Mouse (Mus musculus): ENCODE results near the gene Dpf2. TPM values are rescaled to one million over a fixed set of nuclear protein-coding genes. Genes with fewer than 3 reads are reported as not detected.
A peak's percentile ranks its signal among the peaks of the same experiment; 100 is the strongest.

Dpf2 gene
- total RNA-seq, 2 experiments from 2014 or later = 108 to 126 TPM

GRCm38 (mm10) chr19:5937095-5937835 lies 24.5 kb upstream of the Dpf2 start:
- ATAC-seq (replicated peaks; ENCODE audit: poor library complexity, severe bottlenecking) = no peak

DNA sequence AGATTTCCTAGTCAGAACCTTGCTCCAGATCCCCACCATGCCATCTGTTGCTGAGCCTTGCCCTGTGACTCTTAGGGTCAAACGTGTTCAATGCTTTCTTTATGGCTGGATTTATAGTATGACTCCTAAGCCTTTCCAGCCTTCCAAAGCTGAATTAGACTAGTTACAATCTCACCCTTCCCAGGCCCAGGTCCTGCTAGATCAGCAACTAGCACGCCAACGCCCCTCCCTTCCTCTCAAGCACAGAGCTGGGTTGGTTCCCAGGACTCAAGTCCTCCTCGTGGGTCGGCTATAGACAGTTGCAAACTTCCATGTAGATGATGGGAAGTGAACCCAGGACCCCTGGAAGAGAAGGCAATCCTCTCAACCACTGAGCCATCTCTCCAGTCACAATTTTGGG lies 22.9 kb upstream of the Dpf2 start:
- no peak for ATAC-seq (replicated peaks; ENCODE audit: poor library complexity, severe bottlenecking)

DNA sequence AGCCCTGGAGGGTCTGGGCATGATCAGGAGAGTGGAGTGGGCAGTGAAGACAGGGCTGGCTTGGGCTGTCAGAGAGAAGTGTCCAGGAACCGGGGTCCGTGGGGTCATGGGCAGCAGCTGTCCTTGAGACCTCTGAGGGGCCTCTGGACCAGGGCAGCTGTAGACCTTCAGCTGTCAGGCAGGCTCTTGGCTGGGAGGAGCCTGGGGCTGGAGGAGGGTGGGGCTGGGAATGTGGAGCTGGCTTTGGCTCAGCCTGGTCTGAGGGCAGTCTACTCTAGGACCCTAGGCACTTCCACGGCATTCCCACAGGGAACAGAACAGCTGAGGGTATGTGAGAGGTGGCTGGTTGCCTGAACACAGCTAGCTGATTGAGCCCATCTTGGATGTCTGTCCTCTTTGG lies 22.5 kb upstream of the Dpf2 start:
- ATAC-seq (replicated peaks; ENCODE audit: poor library complexity, severe bottlenecking) = no peak

GRCm38 (mm10) chr19:5929634-5930596 lies 17.1 kb upstream of the Dpf2 start:
- ATAC-seq (replicated peaks; ENCODE audit: poor library complexity, severe bottlenecking) = peak; percentile 69

GRCm38 (mm10) chr19:5928546-5928945 lies 15.7 kb upstream of the Dpf2 start:
- no peak for ATAC-seq (replicated peaks; ENCODE audit: poor library complexity, severe bottlenecking)

DNA sequence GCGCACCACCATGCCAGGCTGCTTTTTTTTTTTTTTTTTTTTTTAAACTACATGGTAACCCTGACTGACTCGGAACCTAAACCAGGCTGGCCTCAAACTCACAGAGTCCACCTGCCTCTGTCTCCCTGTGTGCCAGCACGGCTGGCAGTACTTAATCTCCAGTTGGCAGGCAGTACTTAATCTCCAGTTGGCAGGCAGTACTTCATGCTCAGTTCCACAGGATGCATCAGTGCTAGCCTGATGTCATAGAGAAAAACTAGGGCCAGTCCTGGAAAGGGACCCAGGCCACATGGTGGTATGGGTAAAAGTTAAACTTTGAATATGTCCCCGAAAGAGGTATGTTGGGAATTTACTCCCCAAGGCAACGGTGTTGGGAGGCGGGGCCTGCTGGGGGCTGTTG lies 15.3 kb upstream of the Dpf2 start:
- no peak for ATAC-seq (replicated peaks; ENCODE audit: poor library complexity, severe bottlenecking)

GRCm38 (mm10) chr19:5927532-5927931 lies 14.7 kb upstream of the Dpf2 start:
- no peak for ATAC-seq (replicated peaks; ENCODE audit: poor library complexity, severe bottlenecking)

GRCm38 (mm10) chr19:5927026-5927425 lies 14.2 kb upstream of the Dpf2 start:
- no peak for ATAC-seq (replicated peaks; ENCODE audit: poor library complexity, severe bottlenecking)

DNA sequence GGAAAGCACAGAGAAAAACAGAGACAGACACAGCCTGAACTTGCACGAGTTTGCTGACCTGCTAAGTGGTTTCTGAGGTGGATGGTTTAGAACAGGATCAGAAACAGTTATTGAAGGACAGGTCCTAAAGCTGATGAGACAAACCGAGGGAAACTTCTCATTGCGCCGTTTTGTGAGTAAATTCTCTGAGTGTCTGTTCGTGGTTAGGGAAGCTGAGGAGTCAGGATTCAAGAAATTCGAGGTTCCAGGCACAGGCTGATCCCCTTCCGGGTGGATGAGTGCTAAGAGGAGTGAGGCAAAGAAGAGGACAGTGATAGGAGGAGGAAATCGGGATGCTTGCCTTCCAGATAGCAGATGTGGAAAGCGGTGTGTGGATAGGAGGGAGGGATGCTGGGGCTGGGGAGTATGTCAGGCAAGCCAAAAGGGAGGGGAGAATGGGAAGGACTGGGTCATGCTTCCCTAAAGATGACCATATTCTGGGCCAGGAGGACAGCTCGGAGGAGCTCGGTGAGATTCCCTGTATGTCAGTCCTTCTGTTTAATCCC lies 12.6 kb upstream of the Dpf2 start:
- ATAC-seq (replicated peaks; ENCODE audit: poor library complexity, severe bottlenecking) = no peak

DNA sequence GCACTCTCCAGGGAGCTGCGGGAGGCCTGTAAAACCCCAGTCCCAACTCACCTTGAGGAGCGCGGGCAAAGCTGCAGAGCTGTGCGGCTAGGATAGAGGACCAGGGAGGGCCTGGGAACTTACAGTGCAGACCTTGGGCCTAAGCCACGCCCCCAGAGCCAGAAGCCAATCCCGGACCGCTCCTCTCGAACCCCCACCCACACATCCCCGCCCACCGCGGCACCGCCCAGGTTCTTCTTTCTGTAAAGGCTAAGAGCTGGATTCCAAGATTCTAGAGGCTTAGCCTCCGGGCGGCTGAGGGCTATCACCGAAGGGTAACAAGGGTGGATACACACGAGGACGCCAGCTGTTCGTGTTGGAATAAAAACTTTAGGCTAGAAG lies 11.9 kb upstream of the Dpf2 start, which contains the start of gene Cdc42ep2:
Gene Cdc42ep2, minus strand, starts transcription at position 104 of the 381 bp plus-strand sequence.
- peak; percentile 88 for ATAC-seq (replicated peaks; ENCODE audit: poor library complexity, severe bottlenecking)

GRCm38 (mm10) chr19:5923990-5924712 lies 11.3 kb upstream of the Dpf2 start:
- ATAC-seq (replicated peaks; ENCODE audit: poor library complexity, severe bottlenecking) = peak; percentile 84

- ATAC-seq (replicated peaks; ENCODE audit: poor library complexity, severe bottlenecking) = no peak
These were observed 10.2 kb upstream of the Dpf2 start for GRCm38 (mm10) chr19:5922963-5923362.

DNA sequence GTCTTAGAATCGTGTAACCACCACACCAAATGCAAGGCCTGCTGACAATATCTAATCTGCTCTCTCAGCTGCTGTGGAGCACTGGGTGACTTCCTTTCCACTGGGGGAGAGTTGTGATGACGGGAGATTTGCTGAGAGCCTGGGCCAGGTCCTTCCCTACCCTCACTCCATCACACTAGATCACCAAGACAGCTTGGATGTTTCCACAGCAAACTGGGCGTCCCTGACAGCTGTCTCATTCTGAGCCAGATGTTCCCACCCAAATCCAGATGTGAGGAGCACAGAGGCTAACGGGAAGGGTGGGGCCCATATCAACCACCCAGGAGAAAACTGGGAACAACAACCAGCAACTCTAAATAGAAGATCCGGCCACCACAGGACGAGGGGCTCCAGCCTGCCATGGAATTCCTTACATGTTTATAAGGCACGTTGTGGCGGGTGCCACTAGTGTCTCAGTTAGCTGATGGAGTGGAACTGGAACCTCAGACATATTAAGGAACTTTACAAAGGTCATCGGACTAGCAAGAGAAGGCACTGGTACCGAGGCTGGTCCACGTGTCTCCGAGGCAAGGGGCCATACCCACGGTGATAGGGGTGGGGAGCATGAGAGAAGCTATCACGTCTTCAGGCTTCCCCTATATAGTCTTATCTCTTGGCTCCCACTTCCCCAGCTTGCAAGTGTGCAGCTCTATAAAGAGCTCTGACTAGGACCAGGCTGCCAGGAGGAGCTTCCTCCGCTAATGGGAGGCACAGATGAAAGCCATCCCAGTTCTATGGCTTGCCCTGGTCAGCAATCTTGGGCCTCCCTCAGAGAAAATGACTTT lies 9.5 kb upstream of the Dpf2 start:
- no peak for ATAC-seq (replicated peaks; ENCODE audit: poor library complexity, severe bottlenecking)

GRCm38 (mm10) chr19:5921715-5922114 lies 8.9 kb upstream of the Dpf2 start:
- ATAC-seq (replicated peaks; ENCODE audit: poor library complexity, severe bottlenecking) = no peak

- peak; percentile 90 for ATAC-seq (replicated peaks; ENCODE audit: poor library complexity, severe bottlenecking)
These were observed 455 bp downstream of the Dpf2 start for GRCm38 (mm10) chr19:5912103-5913006.

- no peak; the same call in 1 of the 2 replicates for ATAC-seq (replicated peaks; ENCODE audit: poor library complexity, severe bottlenecking)
These were observed 1.2 kb downstream of the Dpf2 start for GRCm38 (mm10) chr19:5911430-5912102.

- no peak for ATAC-seq (replicated peaks; ENCODE audit: poor library complexity, severe bottlenecking)
These were observed 2.6 kb downstream of the Dpf2 start for GRCm38 (mm10) chr19:5910221-5910620.

- ATAC-seq (replicated peaks; ENCODE audit: poor library complexity, severe bottlenecking) = no peak
These were observed 5.5 kb downstream of the Dpf2 start for GRCm38 (mm10) chr19:5907275-5907674.
